Mouse (Mus musculus) heart, embryonic 16.5 days (tissue): ENCODE measurements at regions not wholly inside any gene's neighbourhood (a gene's known extent, or its start where the extent isn't known, plus 50 kb on each side); places are given as distances from the start of the nearest gene placed in this dataset.

Experiments
- ATAC-seq: fragments of 200-750 bp; cut with Nextera tagmentation; replicated peaks from 2 replicates; pipeline ENCODE4 v1.8.0; 2017; ENCODE audit warnings: moderate number of reproducible peaks; ENCODE audit not compliant: insufficient read depth, low FRiP score; ENCODE audit errors: extremely low read depth
- H3K27ac ChIP-seq: fragments of 300-500 bp; sonication (generic); 2 replicates; pipeline ENCODE4 v1.5.1; 2014; ENCODE audit warnings: mild to moderate bottlenecking, low read length, control low read depth, moderate library complexity
- H3K27me3 ChIP-seq: fragments of 300-500 bp; sonication (generic); 2 replicates; pipeline ENCODE4 v1.6.1; 2014; ENCODE audit warnings: low read length, mixed read lengths; ENCODE audit not compliant: control insufficient read depth, insufficient read depth
- H3K36me3 ChIP-seq: fragments of 300-500 bp; sonication (generic); 2 replicates; pipeline ENCODE4 v1.6.1; 2014; ENCODE audit not compliant: control insufficient read depth, insufficient read depth
- H3K4me1 ChIP-seq: fragments of 300-500 bp; sonication (generic); 2 replicates; pipeline ENCODE4 v1.6.1; 2014; ENCODE audit warnings: low read length, mixed read lengths; ENCODE audit not compliant: control insufficient read depth, insufficient read depth
- H3K4me2 ChIP-seq: fragments of 300-500 bp; sonication (generic); 2 replicates; pipeline ENCODE4 v1.6.1; 2014; ENCODE audit warnings: low read depth, mild to moderate bottlenecking, control low read depth, low read length
- H3K4me3 ChIP-seq: fragments of 300-500 bp; sonication (generic); 2 replicates; pipeline ENCODE4 v1.5.1; 2014; ENCODE audit warnings: mild to moderate bottlenecking, control low read depth, low read length
- H3K9ac ChIP-seq: fragments of 300-500 bp; sonication (generic); 2 replicates; pipeline ENCODE4 v1.6.1; 2014; ENCODE audit warnings: low read length, control low read depth
- H3K9me3 ChIP-seq: fragments of 300-500 bp; sonication (generic); replicated peaks from 2 replicates; pipeline ENCODE4 v1.6.1; 2016; ENCODE audit warnings: low read length; ENCODE audit not compliant: control insufficient read depth
- WGBS: fragments of 180-500 bp; shearing (Covaris S2); extraction: QIAGEN DNeasy Blood & Tissue Kit; methylation state at CpG from one replicate; pipeline ENCODE4 v1.1.7; 2014; 5-methylcytosine and 5-hydroxymethylcytosine counted together

- Histone ChIP-seq H3K9ac (no peak overlapping the region), H3K27me3 (no peaks in the 10 kb centered on the region), H3K27ac (no peak overlapping the region), H3K4me1 (no peaks in the 10 kb centered on the region), H3K4me2 (no peak overlapping the region), H3K36me3 (no peaks in the 10 kb centered on the region), H3K4me3 (no peak overlapping the region), H3K9me3 (no peaks in the 10 kb centered on the region)
- 48% methylated on average over 3 of the region's 3 CpGs for WGBS
- ATAC-seq: no peak
Measured at GRCm38 (mm10) chr17:4109263-4109662, 413.2 kb upstream of the Nox3 start.

- Histone ChIP-seq H3K36me3 (no peaks in the 10 kb centered on the region), H3K9ac (no peak overlapping the region), H3K27ac (no peak overlapping the region), H3K9me3 (no peaks in the 10 kb centered on the region), H3K27me3 (no peaks in the 10 kb centered on the region), H3K4me2 (no peak overlapping the region), H3K4me1 (no peaks in the 10 kb centered on the region), H3K4me3 (no peak overlapping the region)
- no peak for ATAC-seq
- WGBS: 62% methylated on average over 4 of the region's 4 CpGs
Measured at GRCm38 (mm10) chr17:4113021-4113420, 417.0 kb upstream of the Nox3 start.

GRCm38 (mm10) chr17:4116476-4116875 lies 420.4 kb upstream of the Nox3 start:
- Histone ChIP-seq H3K9me3 (no peaks in the 10 kb centered on the region), H3K9ac (no peak overlapping the region), H3K27ac (no peak overlapping the region), H3K4me2 (no peak overlapping the region), H3K4me3 (no peak overlapping the region), H3K36me3 (no peaks in the 10 kb centered on the region), H3K27me3 (no peaks in the 10 kb centered on the region), H3K4me1 (no peaks in the 10 kb centered on the region)
- ATAC-seq: no peak
- WGBS: 85% methylated on average over 3 of the region's 3 CpGs

GRCm38 (mm10) chr17:4133678-4134077 lies 437.6 kb upstream of the Nox3 start:
- H3K36me3 ChIP-seq: no peaks in the 10 kb centered on the region
- H3K9me3 ChIP-seq: no peaks in the 10 kb centered on the region
- H3K4me1 ChIP-seq: peaks cover 6% of the 10 kb centered on the region
- H3K4me2 ChIP-seq: peak overlapping the region; percentile 21; the same call in 1 of the 2 replicates
- H3K9ac ChIP-seq: no peak overlapping the region
- no peak for ATAC-seq
- H3K27me3 ChIP-seq: no peaks in the 10 kb centered on the region
- H3K4me3 ChIP-seq: no peak overlapping the region
- peak overlapping the region; percentile 76 for H3K27ac ChIP-seq
- 29% methylated on average over 3 of the region's 3 CpGs for WGBS

GRCm38 (mm10) chr17:4163502-4163901 lies 467.4 kb upstream of the Nox3 start:
- no peak overlapping the region for H3K27ac ChIP-seq
- H3K36me3 ChIP-seq: no peaks in the 10 kb centered on the region
- no peak for ATAC-seq
- no peak overlapping the region for H3K9ac ChIP-seq
- WGBS: 87% methylated on average over 2 of the region's 2 CpGs
- no peaks in the 10 kb centered on the region for H3K4me1 ChIP-seq
- H3K4me3 ChIP-seq: no peak overlapping the region
- H3K27me3 ChIP-seq: no peaks in the 10 kb centered on the region
- no peak overlapping the region for H3K4me2 ChIP-seq
- no peaks in the 10 kb centered on the region for H3K9me3 ChIP-seq

GRCm38 (mm10) chr17:4173951-4174361 lies 477.9 kb upstream of the Nox3 start:
- H3K27me3 ChIP-seq: no peaks in the 10 kb centered on the region
- no peak overlapping the region for H3K9ac ChIP-seq
- no peaks in the 10 kb centered on the region for H3K9me3 ChIP-seq
- H3K36me3 ChIP-seq: no peaks in the 10 kb centered on the region
- 25% methylated on average over 4 of the region's 4 CpGs for WGBS
- no peak overlapping the region for H3K4me2 ChIP-seq
- peak; percentile 95 for ATAC-seq
- H3K27ac ChIP-seq: peak overlapping the region; percentile 80
- no peak overlapping the region for H3K4me3 ChIP-seq
- peaks cover 19% of the 10 kb centered on the region for H3K4me1 ChIP-seq

- Histone ChIP-seq H3K27me3 (no peaks in the 10 kb centered on the region), H3K9ac (no peak overlapping the region), H3K4me2 (no peak overlapping the region), H3K4me1 (peaks cover 19% of the 10 kb centered on the region), H3K4me3 (no peak overlapping the region), H3K27ac (peak overlapping the region; percentile 51; the same call in 1 of the 2 replicates), H3K36me3 (no peaks in the 10 kb centered on the region), H3K9me3 (no peaks in the 10 kb centered on the region)
- WGBS: 67% methylated on average over 9 of the region's 9 CpGs
- no peak for ATAC-seq
Measured at GRCm38 (mm10) chr17:4175006-4175405, 478.9 kb upstream of the Nox3 start.

- no peak overlapping the region for H3K27ac ChIP-seq
- ATAC-seq: no peak
- WGBS: 80% methylated on average over 2 of the region's 3 CpGs
Measured at GRCm38 (mm10) chr17:4176524-4176923, 480.5 kb upstream of the Nox3 start.

GRCm38 (mm10) chr17:4177485-4178150 lies 481.6 kb upstream of the Nox3 start:
- Histone ChIP-seq H3K27ac (no peak overlapping the region), H3K4me2 (no peak overlapping the region), H3K9me3 (no peaks in the 10 kb centered on the region), H3K27me3 (no peaks in the 10 kb centered on the region), H3K4me3 (no peak overlapping the region), H3K36me3 (no peaks in the 10 kb centered on the region), H3K4me1 (peaks cover 19% of the 10 kb centered on the region), H3K9ac (no peak overlapping the region)
- ATAC-seq: no peak
- WGBS: 60% methylated on average over 9 of the region's 9 CpGs

More at GRCm38 (mm10) chr17:4176524-4176923, 480.5 kb upstream of the Nox3 start:
- Histone ChIP-seq H3K27me3 (no peaks in the 10 kb centered on the region), H3K9me3 (no peaks in the 10 kb centered on the region), H3K4me2 (no peak overlapping the region), H3K4me3 (no peak overlapping the region), H3K36me3 (no peaks in the 10 kb centered on the region), H3K4me1 (peaks cover 19% of the 10 kb centered on the region), H3K9ac (no peak overlapping the region)
